Comparison of ENCODE assay signal across 9 mouse cellular contexts in genomic region chr2:5431309-5431708, GRCm38 (mm10).
DNase-seq lines count a peak whose midpoint lies in the region; ATAC-seq and TF ChIP-seq lines count a peak whose summit lies in the region.
"Had no signal": no experiment of that assay in that cellular context is flagged by ENCODE, and none has a peak within 500 bp of the region (broad histone marks: within the 10 kb centered on the region; RNA-seq: fewer than 3 reads in every experiment).

No protein-coding gene starts in this region.

- H3K27ac ChIP-seq in testis, adult 2 months (ENCODE audit: control insufficient read depth, insufficient read depth, low read depth, low read length), result no peak overlapping the region
- H3K27ac ChIP-seq: limb, embryonic 13.5 days had no signal

- ATAC-seq in granulocyte monocyte progenitor cell, adult 5-6 weeks (replicated peaks; ENCODE audit: poor library complexity, severe bottlenecking), result peak; percentile 92

- H3K4me1 ChIP-seq in testis, adult 2 months (ENCODE audit: control insufficient read depth, insufficient read depth, low read length), result no peaks in the 10 kb centered on the region
- H3K4me1 ChIP-seq: limb, embryonic 13.5 days had no signal

- peak; percentile 18 for DNase-seq in gastrocnemius, adult 18-20 months (ENCODE audit: low spot score)
- no peak for DNase-seq in gastrocnemius, postnatal 14 days
- DNase-seq in testis, postnatal 14 days (ENCODE audit: low spot score), result no peak
- DNase-seq in thymus, postnatal 36 days, result peak; percentile 7 to 12
- no peak for DNase-seq in layer of hippocampus, postnatal 10 days (ENCODE audit: low spot score in 2 of 2)
- no peak for DNase-seq in left cerebral cortex, adult 8-10 months (ENCODE audit: low spot score in 2 of 2)

- no peak overlapping the region for H3K4me3 ChIP-seq in testis, adult 2 months (ENCODE audit: control insufficient read depth, low read depth, low read length)
- H3K4me3 ChIP-seq: limb, embryonic 13.5 days had no signal

- H3K27me3 ChIP-seq in testis, adult 2 months (ENCODE audit: control insufficient read depth, insufficient read depth, low read length), result no peaks in the 10 kb centered on the region
- H3K27me3 ChIP-seq: limb, embryonic 13.5 days had no signal

- TF ChIP-seq CTCF in testis, adult 2 months (IDR thresholded peaks at IDR 0.05; ENCODE audit: control insufficient read depth, insufficient read depth, insufficient replicate concordance, low read depth, low read length), result peak; percentile 62; the same call in 1 of the 2 replicates

- H3K36me3 ChIP-seq in testis, adult 2 months (ENCODE audit: control insufficient read depth, insufficient read depth, low read length), result no peaks in the 10 kb centered on the region
- H3K36me3 ChIP-seq: limb, embryonic 13.5 days had no signal

- no peak for TF ChIP-seq POLR2A in testis, adult 2 months (IDR thresholded peaks at IDR 0.05; ENCODE audit: control insufficient read depth, low read depth, low read length)

- intact Hi-C loops in gastrocnemius, postnatal 14 days (cut with DNase I; ENCODE audit: low total_unique reads), result no loop called here

Comparison
In these comparisons a context has a peak if more than half of its experiments do, and no peak if none do; other contexts are left out.
1. DNase-seq: peak in gastrocnemius, adult 18-20 months (single experiment) and thymus, postnatal 36 days (2 of 2); none in gastrocnemius, postnatal 14 days (single experiment), testis, postnatal 14 days (single experiment), layer of hippocampus, postnatal 10 days (0 of 2) and left cerebral cortex, adult 8-10 months (0 of 2).